Mouse (Mus musculus): ENCODE results near the gene Lhfp. TPM values are rescaled to one million over a fixed set of nuclear protein-coding genes. Genes with fewer than 3 reads are reported as not detected.
"Not testable (repeated sequence)": the region's sequence is repeated elsewhere in the genome, so short reads cannot be mapped to it uniquely, and the experiment has no call there.

The Lhfp gene
- total RNA-seq, 2 experiments from 2014 or later = 53.2 to 55.7 TPM

- intact Hi-C loops (cut with DNase I) = no loop called here
These were observed 163.1 kb downstream of the Lhfp start for GRCm38 (mm10) chr3:53204348-53204984.

GRCm38 (mm10) chr3:53204985-53205365, 163.6 kb downstream of the Lhfp start:
- DNase-seq (ENCODE audit: low spot score) = no peak
- intact Hi-C loops (cut with DNase I) = no loop called here

More at GRCm38 (mm10) chr3:53204348-53204984, 163.1 kb downstream of the Lhfp start:
- no peak for DNase-seq (ENCODE audit: low spot score)

GRCm38 (mm10) chr3:53205706-53206105, 164.4 kb downstream of the Lhfp start:
- intact Hi-C loops (cut with DNase I) = no loop called here
- DNase-seq (ENCODE audit: low spot score) = no peak

GRCm38 (mm10) chr3:53206509-53207224, 165.3 kb downstream of the Lhfp start:
- DNase-seq (ENCODE audit: low spot score) = no peak
- intact Hi-C loops (cut with DNase I) = no loop called here

GRCm38 (mm10) chr3:53207225-53207528, 165.8 kb downstream of the Lhfp start:
- no peak for DNase-seq (ENCODE audit: low spot score)
- intact Hi-C loops (cut with DNase I) = no loop called here

GRCm38 (mm10) chr3:53210691-53211526, 169.6 kb downstream of the Lhfp start:
- DNase-seq (ENCODE audit: low spot score) = peak; percentile 26
- intact Hi-C loops (cut with DNase I) = no loop called here

- intact Hi-C loops (cut with DNase I) = no loop called here
- no peak for DNase-seq (ENCODE audit: low spot score)
These were observed 171.3 kb downstream of the Lhfp start for GRCm38 (mm10) chr3:53212599-53212998.

GRCm38 (mm10) chr3:53213346-53213745, 172.0 kb downstream of the Lhfp start:
- intact Hi-C loops (cut with DNase I) = no loop called here
- no peak for DNase-seq (ENCODE audit: low spot score)

- intact Hi-C loops (cut with DNase I) = no loop called here
- DNase-seq (ENCODE audit: low spot score) = no peak
These were observed 172.5 kb downstream of the Lhfp start for GRCm38 (mm10) chr3:53213746-53214271.

GRCm38 (mm10) chr3:53214386-53214785, 173.1 kb downstream of the Lhfp start:
- intact Hi-C loops (cut with DNase I) = no loop called here
- DNase-seq (ENCODE audit: low spot score) = no peak

GRCm38 (mm10) chr3:53217697-53218096, 176.4 kb downstream of the Lhfp start:
- DNase-seq (ENCODE audit: low spot score) = no peak
- intact Hi-C loops (cut with DNase I) = no loop called here

GRCm38 (mm10) chr3:53221531-53222272, 180.4 kb downstream of the Lhfp start:
- no peak for DNase-seq (ENCODE audit: low spot score)
- intact Hi-C loops (cut with DNase I) = loop anchor here (5.0 kb wide), 2 partner anchors 54 to 179 kb away; partner anchors contain the start of gene Lhfp

GRCm38 (mm10) chr3:53224141-53224540, 182.8 kb downstream of the Lhfp start:
- intact Hi-C loops (cut with DNase I) = loop anchor here (5.0 kb wide), 2 partner anchors 57 to 182 kb away; partner anchors contain the start of gene Lhfp
- DNase-seq (ENCODE audit: low spot score) = no peak

- intact Hi-C loops (cut with DNase I) = no loop called here
- DNase-seq (ENCODE audit: low spot score) = no peak
These were observed 184.4 kb downstream of the Lhfp start for GRCm38 (mm10) chr3:53225774-53226173.

GRCm38 (mm10) chr3:53226223-53226622, 184.9 kb downstream of the Lhfp start:
- no peak for DNase-seq (ENCODE audit: low spot score)
- intact Hi-C loops (cut with DNase I) = no loop called here

GRCm38 (mm10) chr3:53227866-53228265, 186.5 kb downstream of the Lhfp start:
- no peak for DNase-seq (ENCODE audit: low spot score)

GRCm38 (mm10) chr3:53230562-53230961, 189.2 kb downstream of the Lhfp start:
- DNase-seq (ENCODE audit: low spot score) = no peak
- intact Hi-C loops (cut with DNase I) = no loop called here

More at GRCm38 (mm10) chr3:53227866-53228265, 186.5 kb downstream of the Lhfp start:
- intact Hi-C loops (cut with DNase I) = no loop called here

GRCm38 (mm10) chr3:53231112-53231511, 189.8 kb downstream of the Lhfp start:
- intact Hi-C loops (cut with DNase I) = no loop called here
- no peak for DNase-seq (ENCODE audit: low spot score)

GRCm38 (mm10) chr3:53232411-53232810, 191.1 kb downstream of the Lhfp start:
- DNase-seq (ENCODE audit: low spot score); intact Hi-C loops (cut with DNase I): not testable (repeated sequence)

- intact Hi-C loops (cut with DNase I) = no loop called here
- DNase-seq (ENCODE audit: low spot score) = no peak
These were observed 193.4 kb downstream of the Lhfp start for GRCm38 (mm10) chr3:53234689-53235088.
